Mouse (Mus musculus) forebrain, embryonic 15.5 days (tissue): ENCODE results near the gene Olfr170. TPM values are rescaled to one million over a fixed set of nuclear protein-coding genes. Genes with fewer than 3 reads are reported as not detected.
"Not testable (repeated sequence)": the region's sequence is repeated elsewhere in the genome, so short reads cannot be mapped to it uniquely, and the experiment has no call there.

Experiments used
- ATAC-seq: fragments of 200-750 bp; cut with Nextera tagmentation; replicated peaks from 2 replicates; pipeline ENCODE4 v1.8.0; 2017; ENCODE audit warnings: mild to moderate bottlenecking, moderate TSS enrichment, moderate library complexity
- H3K27ac ChIP-seq: fragments of 300-500 bp; sonication (generic); replicated peaks from 2 replicates; pipeline ENCODE4 v1.5.1; 2015; ENCODE audit warnings: mild to moderate bottlenecking, inconsistent platforms
- H3K27me3 ChIP-seq: fragments of 300-500 bp; sonication (generic); 2 replicates; pipeline ENCODE4 v1.6.1; 2015; ENCODE audit warnings: inconsistent platforms
- H3K36me3 ChIP-seq: fragments of 300-500 bp; sonication (generic); 2 replicates; pipeline ENCODE4 v1.6.1; 2015; ENCODE audit warnings: mild to moderate bottlenecking, inconsistent platforms
- H3K4me1 ChIP-seq: fragments of 300-500 bp; sonication (generic); 2 replicates; pipeline ENCODE4 v1.6.1; 2015; ENCODE audit warnings: inconsistent platforms
- H3K4me2 ChIP-seq: fragments of 300-500 bp; sonication (generic); replicated peaks from 2 replicates; pipeline ENCODE4 v1.6.1; 2015; ENCODE audit warnings: mild to moderate bottlenecking, inconsistent platforms
- H3K4me3 ChIP-seq: fragments of 300-500 bp; sonication (generic); 2 replicates; pipeline ENCODE4 v1.5.1; 2015; ENCODE audit warnings: mild to moderate bottlenecking, inconsistent platforms
- H3K9ac ChIP-seq: fragments of 300-500 bp; sonication (generic); replicated peaks from 2 replicates; pipeline ENCODE4 v1.6.1; 2015; ENCODE audit warnings: mild to moderate bottlenecking, inconsistent platforms
- H3K9me3 ChIP-seq: fragments of 300-500 bp; sonication (generic); 2 replicates; pipeline ENCODE4 v1.6.1; 2016; ENCODE audit warnings: inconsistent platforms
- WGBS: fragments of 180-500 bp; shearing (Covaris S2); methylation state at CpG from one replicate; pipeline ENCODE4 v1.1.7; 2015; ENCODE audit warnings: mixed read lengths; 5-methylcytosine and 5-hydroxymethylcytosine counted together
- polyA plus RNA-seq: library from polyadenylated mRNA; unstranded; fragments of >200 nt; fragmentation: Nextera tagmentation; extraction: Ambion mirVana; gene quantifications from 2 replicates; pipeline ENCODE4 v1.2.1, GENCODE M21; 2015

Gene Olfr170
- not detected in 2 replicates for polyA plus RNA-seq

DNA sequence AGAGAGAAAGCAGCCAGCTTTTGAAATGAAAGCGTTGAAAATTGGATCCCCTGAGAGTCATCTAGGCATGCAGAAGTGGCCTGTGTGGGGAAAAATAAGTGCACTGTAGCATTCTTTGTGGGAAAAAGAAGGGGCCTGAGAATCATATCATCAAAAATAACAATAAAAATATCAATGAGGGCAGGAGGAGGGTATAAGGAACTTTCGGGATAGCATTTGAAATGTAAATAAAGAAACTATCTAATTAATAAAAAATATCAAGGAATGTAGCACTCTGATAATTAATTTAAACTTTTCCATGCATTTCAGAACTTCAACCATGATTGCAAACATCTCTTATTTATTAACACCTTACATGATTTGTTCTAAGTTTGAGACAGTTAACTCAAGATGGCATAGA lies at the start of gene Olfr170:
Gene Olfr170, minus strand, starts transcription at position 101 of the 400 bp plus-strand sequence.
- not testable (repeated sequence) for H3K27ac ChIP-seq, ATAC-seq, H3K27me3 ChIP-seq, H3K4me1 ChIP-seq, H3K4me3 ChIP-seq, H3K9me3 ChIP-seq, H3K9ac ChIP-seq, H3K4me2 ChIP-seq, H3K36me3 ChIP-seq
- 83% methylated on average over 2 of the region's 2 CpGs for WGBS

DNA sequence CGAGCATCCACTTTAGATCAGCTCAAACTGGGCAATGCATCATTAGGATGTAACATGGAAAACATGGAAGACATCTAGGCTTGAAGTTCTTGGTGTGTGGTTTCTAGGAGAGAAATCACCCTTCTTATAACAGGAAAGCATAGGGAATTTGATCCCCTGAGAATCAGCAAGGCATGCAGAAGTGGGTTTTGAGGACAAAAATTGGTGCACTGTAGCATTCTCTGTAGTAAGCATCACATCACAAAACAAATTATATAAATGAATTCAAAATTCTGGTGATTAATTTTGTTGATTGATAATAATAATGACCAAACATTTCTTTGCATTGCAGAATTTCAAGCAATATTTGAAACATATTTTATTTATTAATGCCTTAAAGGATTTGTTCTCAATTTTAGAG lies 18.1 kb upstream of the Olfr170 start, which contains the start of gene Olfr171:
Gene Olfr171, minus strand, starts transcription at position 101 of the 400 bp plus-strand sequence.
- Histone ChIP-seq H3K36me3 (no peaks in the 10 kb centered on the region), H3K4me3 (no peak within 1 kb of the TSS), H3K27ac (no peak within 1 kb of the TSS), H3K4me2 (no peak within 1 kb of the TSS), H3K4me1 (no peaks in the 10 kb centered on the region), H3K9ac (no peak within 1 kb of the TSS), H3K9me3 (0 out of 2 replicates have a peak, but pooled peaks cover 5% of the 10 kb centered on the region), H3K27me3 (no peaks in the 10 kb centered on the region)
- WGBS: 80% methylated on average over 1 of the region's 1 CpGs
- ATAC-seq: no peak

DNA sequence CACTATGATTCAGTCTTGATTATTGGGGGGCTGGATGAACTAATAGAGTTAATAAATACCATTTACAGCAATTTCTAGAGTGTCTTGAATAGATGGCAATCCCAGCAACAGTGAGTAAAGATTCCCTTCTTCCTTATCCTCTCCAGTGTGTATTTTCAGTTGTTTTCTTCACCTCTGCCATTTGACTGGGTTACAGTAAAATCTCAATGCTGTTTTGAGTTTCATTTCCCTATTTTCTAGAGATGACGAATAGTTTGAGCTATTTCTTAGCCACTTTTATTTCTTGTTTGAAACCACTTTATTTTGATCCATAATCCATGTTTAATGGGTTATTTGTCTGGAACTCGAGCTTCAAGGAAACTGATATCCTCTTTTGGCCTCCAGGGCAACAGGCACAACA lies 8.5 kb downstream of the Olfr170 start:
- 61% methylated on average over 2 of the region's 2 CpGs for WGBS
- Histone ChIP-seq H3K4me3 (no peak overlapping the region), H3K9ac (no peak overlapping the region), H3K27me3 (no peaks in the 10 kb centered on the region), H3K36me3 (no peaks in the 10 kb centered on the region), H3K27ac (no peak overlapping the region), H3K4me2 (no peak overlapping the region), H3K9me3 (no peaks in the 10 kb centered on the region), H3K4me1 (no peaks in the 10 kb centered on the region)
- ATAC-seq: no peak

DNA sequence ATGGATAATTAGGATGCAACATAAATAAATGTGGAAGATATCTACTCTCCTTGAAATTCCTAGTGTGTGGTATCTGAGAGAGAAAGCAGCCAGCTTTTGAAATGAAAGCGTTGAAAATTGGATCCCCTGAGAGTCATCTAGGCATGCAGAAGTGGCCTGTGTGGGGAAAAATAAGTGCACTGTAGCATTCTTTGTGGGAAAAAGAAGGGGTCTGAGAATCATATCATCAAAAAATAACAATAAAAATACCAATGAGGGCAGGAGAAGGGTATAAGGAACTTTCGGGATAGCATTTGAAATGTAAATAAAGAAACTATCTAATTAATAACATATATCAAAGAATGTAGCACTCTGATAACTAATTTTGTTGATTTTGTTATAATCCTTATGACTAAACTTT lies 40.0 kb downstream of the Olfr170 start, which contains the start of gene Olfr169:
Gene Olfr169, minus strand, starts transcription at position 101 of the 400 bp plus-strand sequence.
- not testable (repeated sequence) for H3K27ac ChIP-seq, ATAC-seq, H3K36me3 ChIP-seq, H3K4me1 ChIP-seq, H3K9me3 ChIP-seq, H3K4me2 ChIP-seq, H3K27me3 ChIP-seq, H3K4me3 ChIP-seq, H3K9ac ChIP-seq
- WGBS: 96% methylated on average over 2 of the region's 2 CpGs

Other genes with a start within 250 kb of the Olfr170 start
- gene Olfr165, start 188.7 kb downstream of the Olfr170 start, polyA plus RNA-seq: not detected in 2 replicates
- gene Olfr166, start 128.2 kb downstream of the Olfr170 start, polyA plus RNA-seq: not detected in 2 replicates
- not detected in 2 replicates for gene Olfr167, start 89.6 kb downstream of the Olfr170 start, polyA plus RNA-seq
- not detected in 2 replicates for gene Olfr168, start 76.3 kb downstream of the Olfr170 start, polyA plus RNA-seq
- gene Olfr169, start 40.1 kb downstream of the Olfr170 start, polyA plus RNA-seq: not detected in 2 replicates
- gene Olfr171, start 18.0 kb upstream of the Olfr170 start, polyA plus RNA-seq: not detected in 2 replicates
- not detected in 2 replicates for gene Lamp3, start 94.5 kb upstream of the Olfr170 start, polyA plus RNA-seq
- gene B3gnt5, start 148.3 kb upstream of the Olfr170 start, polyA plus RNA-seq: 50.4 and 50.7 TPM in 2 replicates